Mouse (Mus musculus) layer of hippocampus, adult 9-11 months (tissue): ENCODE measurements around the gene Zfp426.

Experiments used
- DNase-seq: peaks from one replicate; pipeline ENCODE4 v3.0.0; 2022

Zfp426 gene

DNA sequence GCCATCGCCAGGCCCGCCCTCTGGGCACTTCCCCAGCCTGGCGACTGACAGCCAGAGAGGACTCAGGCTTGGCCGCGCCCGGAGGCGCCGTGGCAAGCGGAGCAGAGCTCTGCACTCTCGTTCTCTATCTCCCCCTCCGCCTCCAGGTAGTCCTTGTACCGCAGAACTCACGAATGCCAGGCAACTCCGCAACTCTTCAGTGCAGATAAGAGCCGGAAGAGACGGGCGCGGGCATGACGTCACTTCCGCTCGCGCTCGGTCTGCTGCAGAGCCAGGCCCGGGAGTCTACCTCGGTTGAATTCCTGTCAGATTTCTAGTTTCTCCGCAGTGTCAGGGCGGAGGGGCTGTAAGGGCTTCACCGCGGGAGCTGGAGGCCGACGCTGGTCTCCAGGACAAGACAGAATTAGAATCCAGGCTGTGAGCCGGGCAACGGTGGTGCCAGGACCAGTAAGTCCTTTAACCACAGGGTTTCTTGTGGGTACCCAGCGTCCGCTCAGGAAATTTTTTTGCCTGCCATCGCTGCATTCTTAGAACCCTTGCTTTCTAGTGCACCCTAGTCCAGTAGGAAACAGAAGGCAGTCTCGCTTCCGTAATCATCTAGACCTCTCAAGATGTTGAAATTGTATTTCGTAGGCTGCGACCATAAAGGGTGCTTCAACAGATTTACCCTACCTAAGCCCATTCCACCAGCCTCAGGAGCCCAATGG lies at the start of gene Zfp426:
Gene Zfp426, minus strand, starts transcription at position 220 of the 707 bp plus-strand sequence.
- peak; percentile 88 for DNase-seq

DNA sequence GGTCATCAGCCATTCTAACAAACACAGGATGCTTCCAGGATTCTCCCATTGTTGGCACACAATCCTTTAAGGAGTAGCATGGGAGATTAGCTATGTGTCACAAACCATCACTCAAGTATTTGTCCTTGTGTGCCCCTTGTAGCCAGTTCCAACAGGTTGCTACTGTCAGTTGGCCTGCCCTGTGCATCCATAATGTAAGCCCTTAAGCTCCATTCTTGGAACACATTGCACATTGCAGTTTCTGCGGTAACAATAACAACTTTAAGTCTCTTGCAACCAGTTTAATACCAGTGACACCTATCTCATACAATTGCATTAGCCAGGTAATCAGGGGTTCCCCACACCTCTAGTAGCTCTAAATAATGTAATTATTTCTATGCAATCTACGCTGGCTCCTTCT lies 44.1 kb upstream of the Zfp426 start:
- DNase-seq: no peak

DNA sequence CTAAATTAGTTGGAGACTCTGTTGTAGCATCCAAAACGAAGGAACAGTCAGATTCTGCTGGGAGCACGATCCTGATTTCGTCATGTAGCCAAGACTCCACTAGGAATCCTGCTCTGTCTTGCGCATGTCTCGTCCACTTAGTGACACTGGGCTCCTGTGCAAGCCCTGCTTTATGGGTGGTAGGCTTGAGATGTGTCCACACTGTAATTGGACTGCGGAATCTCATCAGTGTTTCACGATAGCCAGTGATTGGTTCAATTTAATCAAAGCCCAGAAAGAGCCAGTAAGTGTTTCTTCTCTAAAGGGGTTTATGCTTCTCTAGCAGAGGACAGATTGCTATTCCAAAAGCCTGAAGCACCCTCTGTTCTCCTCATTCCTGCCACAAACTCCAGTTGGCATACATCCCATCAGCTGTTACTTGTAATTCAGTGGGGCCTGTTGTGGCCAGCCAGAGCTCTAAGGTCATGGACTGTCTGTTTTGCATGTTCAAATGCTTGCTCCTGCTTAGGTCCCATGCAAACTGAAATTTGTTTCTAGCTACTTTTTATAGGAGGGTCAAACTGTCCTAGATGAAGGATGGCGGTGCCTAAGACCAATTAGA lies 41.9 kb upstream of the Zfp426 start:
- peak; percentile 40 for DNase-seq

DNA sequence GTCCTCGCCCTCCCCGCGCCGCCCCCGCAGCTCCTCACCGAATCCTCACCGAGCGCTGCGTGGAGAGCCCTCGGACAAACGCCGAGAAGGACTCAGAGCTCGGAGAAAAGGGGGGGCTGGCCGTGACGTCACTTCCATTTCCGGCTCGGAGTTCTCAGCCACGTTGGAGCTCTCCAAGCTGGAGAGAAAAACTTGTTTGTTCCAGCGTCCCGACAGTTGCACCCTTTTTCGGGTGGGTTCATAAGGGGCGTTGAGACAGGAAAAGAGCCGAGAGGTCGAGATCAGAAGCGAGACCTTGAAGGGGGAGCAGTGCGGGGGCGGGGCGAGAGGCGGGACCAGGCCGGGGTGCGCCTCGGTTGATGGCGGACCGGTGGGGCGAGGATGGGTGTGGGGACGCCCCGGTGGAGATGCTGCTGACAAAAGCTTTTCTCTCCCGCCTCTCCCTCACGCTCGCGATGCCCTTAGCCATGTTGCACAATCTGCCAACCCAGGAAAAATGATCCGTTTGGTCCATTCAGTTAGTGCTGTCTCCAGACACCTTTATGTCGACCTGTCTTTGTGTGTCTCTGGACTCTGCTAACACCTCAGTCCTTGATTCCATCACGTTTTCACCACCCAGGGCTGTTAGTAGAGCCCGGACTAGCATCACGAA lies 28.9 kb upstream of the Zfp426 start, which contains the start of gene Zfp266:
Gene Zfp266, minus strand, starts transcription at position 112 of the 652 bp plus-strand sequence.
- peak; percentile 91 for DNase-seq

DNA sequence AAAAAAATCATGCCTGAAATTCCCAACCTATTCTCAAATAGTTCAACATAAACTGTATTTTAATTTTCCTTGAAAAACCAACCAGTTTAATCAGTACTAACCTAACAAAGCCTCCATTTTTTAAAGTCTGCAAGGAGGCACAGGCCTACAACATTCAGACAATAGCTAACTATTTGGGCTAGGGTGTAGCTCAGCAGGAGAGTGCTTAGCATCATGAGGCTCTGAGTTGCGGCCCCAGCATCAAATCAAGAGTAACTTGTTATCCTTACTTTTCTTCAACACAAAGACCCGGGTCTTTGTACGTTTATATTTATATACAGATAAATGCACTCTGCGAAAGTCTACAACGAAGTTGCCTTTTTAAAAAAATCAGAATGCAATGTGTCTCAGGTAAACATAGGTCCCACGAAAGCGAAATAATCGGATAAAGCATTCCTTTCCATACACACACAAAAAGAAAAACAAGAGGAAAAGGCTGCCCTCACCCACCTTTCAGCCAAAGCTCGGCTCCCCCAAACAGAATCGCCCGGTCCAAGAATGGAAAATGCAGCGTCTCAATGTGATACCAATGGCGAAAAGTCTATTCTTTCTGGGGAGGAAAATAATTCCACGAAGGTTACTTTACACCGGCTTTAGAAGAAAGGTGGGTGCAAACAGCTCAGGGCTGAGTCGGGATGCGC lies 28.1 kb upstream of the Zfp426 start:
- no peak for DNase-seq

DNA sequence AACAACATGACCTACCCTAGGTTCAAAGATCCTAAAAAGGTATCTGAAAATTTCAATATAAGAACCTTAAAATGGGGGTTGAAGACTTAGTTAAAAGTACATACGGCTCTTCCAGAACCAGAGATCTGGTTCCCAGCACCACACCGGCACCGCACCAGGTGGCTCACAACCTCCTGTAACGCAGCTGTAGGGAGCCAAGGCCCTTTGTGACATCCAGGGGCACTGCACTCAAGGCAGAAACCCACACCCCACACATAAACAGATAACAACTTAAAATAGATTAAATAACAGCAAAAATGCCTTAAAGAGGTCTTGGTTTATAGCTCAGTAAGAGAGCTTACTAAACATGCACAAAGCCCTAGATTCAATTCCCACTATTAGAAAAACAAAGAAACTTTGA lies 27.4 kb upstream of the Zfp426 start:
- DNase-seq: no peak

DNA sequence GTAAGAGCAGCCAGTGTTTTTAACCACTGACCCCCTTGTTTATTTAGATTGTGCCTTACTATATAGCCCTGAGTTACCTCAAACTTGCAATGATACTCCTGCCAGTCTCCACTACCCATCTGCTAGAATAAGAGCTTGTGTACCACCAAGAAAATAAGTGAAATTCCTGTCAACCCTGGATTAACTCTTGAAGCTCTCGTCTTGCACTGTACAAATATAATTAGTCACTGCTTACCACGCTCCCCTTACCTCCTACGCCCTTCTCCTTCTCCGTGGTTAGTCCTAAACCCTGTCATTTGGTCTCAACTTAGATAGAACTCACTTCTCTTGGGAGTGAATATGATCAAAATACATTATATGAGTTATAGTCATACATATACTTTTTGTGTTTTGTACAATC lies 26.2 kb upstream of the Zfp426 start:
- no peak for DNase-seq

DNA sequence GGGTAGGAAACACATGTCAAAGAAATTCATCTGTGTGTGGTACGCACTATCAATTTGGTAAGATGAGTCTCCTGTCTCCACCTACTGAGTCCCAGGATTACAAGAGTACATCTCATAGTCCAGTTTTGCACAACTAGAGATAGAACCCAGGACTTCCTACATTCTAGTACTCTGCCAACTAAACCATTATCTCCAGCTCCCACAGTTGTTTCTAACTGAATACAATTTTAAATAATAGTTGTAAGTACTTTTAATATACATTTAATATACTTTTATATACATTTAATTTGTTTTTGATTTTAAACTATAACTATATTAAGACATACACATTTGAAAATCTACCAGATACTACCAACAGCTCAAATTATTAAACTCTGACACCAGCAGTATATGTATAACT lies 25.2 kb upstream of the Zfp426 start:
- no peak for DNase-seq

DNA sequence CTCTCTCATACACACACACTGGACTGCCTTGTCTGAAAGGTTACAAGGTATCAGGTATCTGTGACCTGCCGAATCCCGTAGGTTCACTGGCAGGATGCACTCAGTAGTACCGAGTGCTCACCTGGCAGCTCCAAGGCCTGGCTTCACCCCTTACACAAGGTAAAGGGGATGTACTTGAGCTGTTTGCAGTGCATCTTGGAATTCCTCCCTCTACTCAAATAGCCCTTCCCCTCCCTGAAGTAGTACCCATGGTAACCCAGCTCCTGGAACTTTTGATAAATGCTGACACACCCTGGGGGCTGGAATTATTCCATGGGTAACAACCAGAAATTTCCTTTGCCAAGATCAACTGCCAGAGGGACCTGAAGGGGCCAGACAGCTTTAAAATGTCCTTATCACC lies 21.5 kb upstream of the Zfp426 start:
- no peak for DNase-seq

DNA sequence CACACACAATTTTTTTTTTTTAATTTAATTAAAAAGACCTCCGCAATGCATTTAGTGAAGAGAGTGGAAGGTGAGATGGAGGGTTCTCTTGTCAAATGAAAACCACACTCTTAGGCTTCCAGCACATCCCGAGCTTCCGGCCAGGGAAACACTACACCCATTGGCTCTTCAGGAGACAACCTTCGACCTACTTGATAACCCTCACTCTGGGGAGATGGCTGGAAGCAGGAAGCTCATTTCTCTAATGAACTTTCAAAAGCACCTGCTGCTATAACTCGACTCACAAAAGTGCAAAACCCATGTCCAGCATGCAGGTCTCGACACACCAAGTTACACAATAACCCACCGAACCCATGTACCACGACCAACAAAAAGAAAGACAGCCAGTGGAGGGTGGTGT lies 20.2 kb upstream of the Zfp426 start:
- no peak for DNase-seq

DNA sequence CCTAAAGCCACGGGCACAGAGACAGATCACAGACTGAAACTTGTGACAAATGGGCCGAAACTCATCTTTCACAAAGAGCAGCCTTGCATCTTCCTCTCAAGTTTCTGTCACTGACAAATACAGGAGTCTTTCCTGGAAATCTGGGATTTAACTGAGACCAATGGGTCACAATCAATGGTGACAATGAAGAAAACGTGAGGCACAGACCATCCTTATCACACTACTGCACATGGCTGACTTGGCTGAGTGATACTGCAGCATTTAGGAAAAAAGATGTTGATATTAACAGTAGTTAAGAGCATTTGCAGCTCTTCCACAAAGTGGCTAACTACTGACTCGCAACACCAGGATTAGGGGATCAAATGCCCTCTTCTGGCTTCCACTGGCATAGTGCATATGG lies 19.1 kb upstream of the Zfp426 start:
- DNase-seq: no peak

DNA sequence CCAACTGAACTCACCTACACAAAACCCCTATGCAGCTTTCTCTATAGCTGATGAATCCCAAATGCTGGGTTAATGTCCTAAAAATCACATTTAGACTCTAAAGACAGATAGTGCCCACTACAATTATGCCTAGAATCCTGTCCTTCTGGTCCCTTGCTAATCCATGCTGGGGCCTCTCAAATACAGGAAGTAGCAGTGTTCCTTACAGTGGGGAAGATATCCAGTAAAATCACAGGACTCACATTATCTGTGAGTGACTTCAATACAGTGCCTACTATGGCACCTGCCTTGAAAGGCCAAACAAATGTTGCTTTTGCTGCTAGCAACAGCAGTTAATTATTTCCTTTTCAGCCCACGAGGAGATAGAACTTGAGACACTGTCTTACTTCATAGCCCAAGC lies 17.8 kb upstream of the Zfp426 start:
- DNase-seq: no peak

DNA sequence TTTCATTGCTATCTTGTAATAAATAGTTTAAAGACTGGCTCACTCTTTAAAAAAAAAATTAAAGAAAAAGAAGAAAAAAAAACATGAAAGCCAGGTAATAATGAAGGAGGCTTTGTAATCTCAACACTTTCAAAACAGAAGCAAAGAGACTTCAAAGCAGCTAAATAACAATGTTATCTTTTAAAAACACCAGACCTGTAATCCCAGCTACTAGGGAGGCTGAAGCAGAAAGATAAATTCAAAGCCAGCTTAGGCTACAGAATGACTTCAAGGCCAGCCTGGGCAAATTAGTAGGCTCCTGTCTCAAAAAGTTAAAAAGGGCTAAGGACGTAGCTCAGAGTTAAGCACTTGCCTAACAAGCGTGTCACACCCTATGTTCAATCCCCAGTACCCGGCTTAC lies 17.1 kb upstream of the Zfp426 start:
- DNase-seq: no peak

DNA sequence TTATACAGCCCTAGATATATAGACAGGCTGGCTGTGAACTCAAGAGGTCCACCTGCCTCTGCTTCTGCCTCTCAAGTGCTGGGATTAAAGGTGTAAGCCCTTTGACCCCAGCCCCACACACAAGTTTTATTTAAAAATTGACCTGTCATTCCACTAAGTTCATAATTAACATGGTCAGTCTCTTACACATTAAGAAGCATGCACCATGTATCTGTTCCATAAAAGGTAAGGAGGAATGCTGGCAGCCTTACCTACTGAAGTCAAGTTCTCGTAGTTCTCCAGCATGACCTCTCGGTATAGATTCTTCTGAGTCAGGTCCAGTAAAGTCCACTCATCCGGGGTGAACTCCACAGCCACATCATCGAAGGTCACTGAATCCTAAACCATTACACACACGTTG lies 12.3 kb upstream of the Zfp426 start:
- no peak for DNase-seq

DNA sequence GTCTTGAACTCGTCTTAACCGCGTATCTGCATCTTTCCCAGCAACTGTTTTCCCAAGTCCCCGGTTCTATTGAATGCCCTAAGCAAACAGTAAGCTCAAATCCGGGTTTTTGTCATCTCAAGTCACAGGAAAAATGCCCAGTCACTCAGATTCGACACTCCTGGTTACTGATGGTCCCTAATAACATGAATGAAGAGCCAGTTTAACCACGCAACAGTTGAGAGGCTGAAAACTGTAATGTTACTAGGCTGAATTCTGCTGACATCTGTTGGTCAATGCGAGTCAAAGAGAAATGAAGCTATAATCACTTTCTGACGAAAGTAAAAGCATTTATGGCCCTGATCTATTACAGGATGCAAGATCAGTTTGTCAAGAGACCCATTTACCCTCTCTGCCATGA lies 735 bp upstream of the Zfp426 start:
- no peak for DNase-seq

DNA sequence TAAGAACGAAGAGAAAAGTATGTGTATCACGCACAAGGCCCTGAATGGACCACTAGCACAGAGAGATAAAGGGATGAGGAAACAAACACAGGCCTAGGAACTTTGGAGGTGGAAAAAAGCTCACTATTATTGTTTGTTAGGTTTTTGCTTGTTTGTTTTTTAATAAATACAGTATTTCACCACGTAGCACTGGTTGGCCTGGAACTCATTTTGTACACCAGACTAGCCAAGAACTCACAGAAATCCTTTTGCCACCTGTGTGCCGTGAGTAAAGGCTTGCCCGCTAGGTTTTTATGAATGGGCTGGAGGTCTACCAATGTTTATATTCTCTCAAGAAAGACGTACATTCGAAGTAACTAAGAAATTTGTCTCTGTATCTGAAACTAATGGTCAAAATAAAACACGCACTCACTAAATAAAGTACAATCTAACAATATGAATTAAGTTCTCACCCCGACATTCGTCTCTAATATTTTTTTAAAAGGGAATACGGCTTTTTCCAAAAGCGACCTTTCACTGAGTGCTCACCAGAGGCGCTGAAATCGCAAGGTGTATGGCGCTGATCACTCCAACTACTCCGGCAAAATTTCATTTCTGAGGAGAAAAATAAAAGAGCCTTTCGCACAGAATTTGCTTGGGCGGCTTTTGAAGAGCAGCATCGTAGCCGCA lies 554 bp downstream of the Zfp426 start:
- DNase-seq: no peak

DNA sequence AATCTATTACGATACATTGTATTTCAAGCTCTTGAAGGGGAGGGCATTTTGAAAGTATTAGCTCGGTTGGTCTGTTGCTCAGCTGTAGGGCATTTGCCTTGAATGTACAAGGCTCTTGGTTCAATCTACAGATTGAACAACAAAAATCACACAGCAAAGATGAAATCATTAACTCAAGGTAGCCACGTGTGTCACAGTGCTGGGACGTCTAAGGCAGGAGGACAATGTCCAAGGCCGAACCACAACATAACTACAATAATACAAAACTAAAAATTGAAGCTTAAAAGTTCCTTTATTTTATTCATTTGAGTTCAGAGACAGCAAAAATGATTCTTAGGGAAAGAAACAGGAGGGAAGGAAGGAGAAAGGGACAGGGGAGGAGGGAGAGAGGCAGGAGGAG lies 3.0 kb downstream of the Zfp426 start:
- DNase-seq: no peak

DNA sequence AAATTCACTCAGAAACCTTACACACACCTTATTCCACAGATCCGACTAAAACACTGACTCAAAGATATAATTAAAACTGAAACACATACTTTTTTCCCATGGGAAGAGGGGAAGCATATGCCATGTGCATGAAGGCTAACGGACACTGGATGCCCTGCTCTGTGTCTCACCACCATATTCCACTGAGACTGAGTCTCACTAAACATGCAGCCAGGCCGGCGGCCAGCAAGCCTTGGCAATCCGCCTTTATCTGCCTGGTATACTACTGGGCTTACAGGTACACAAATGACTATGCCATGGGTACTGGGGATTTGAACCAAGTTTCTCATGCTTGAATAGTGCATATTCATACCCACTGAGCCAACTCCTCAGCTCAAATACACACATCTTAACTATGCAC lies 13.2 kb downstream of the Zfp426 start:
- DNase-seq: no peak

DNA sequence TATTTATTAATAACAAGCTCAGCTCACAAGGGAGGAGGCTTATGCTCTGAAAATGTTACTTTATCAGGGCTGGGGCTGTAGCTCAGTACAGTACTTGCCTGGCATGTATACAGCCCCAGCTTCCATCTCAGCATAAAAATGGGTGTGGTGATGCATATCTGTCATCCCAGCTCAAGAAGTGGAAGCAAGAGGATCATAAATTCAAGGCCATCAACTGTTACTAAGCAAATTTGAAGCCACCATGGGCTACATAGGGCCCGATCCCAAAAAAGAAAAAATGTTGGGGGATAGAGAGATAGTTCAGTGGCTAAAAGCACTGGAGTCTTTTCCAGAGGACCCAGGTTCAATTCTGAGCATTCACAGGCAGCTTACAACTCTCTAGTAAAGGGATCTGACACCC lies 15.9 kb downstream of the Zfp426 start:
- no peak for DNase-seq

DNA sequence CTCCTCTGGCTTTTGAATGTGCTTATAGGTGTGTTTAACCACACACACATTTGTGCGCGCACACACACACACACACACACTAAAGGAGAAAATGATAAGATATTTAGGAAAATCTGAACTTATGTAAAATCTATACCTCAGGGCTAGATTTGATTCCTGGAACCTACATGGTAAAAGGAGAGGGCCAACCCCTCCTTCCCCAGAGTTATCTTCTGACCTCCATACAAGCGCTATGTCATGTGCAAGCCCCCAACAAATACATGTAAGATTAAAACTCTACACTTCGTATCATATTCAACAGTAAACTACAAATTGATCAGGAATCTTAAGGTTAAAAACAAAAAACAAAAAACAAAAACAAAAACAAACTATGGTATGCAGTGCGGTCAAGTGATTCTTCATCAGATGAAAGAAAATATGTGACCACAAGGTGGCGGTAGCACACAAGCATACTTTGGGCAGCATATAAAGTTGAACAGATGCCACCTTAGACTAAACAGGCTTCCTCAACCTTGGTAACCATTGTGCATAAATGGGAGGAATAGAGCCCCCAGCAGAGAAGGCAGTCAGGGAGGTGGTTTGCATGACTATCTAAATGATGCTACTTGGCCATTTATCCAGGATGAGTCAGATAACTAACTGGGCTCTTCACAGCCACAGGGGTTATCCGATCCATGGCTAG lies 25.6 kb downstream of the Zfp426 start:
- DNase-seq: peak; percentile 34

DNA sequence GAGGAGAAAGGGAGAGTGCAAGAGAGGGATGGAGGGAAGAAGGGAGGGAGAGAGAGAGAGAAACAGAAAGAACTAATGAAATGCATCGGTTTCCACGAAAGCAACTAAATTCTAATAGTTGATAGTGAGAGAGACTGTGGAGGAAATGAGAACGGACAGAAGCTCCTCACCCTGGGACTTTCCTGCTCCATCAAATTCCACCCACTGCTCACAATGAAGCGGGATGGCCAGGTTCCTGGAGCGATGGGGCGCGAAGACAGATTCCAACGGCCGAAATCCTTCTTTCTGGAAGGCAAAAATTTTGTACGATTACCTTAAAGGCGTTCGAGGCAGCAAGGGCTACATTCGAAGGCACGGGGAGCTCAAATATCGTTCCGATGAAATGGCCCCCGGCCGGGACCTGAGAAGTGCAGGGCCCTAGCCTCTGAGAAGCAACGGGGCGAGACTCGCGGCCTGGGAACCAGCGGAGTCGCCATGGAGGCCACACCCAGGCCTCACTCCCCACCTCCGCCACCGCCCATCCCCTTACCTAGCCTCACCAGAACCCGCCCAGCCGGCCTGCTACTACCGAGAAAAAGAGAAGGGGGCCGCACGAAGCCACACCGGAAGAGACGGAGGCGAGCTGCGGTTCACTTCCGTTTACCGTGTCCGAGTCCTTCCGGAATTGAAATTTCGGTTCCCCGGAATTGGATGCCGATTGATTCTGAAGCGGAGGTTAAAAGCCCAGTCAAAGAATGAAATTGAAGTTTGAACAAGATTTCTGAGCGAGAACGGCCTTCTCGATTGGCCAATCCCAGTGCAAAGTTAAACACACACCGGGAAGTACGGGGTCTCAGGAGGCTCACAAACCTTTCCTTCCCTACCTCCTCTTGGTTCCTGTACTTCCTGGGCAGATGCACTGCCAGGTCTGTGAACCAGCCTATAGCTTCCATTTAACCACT lies 32.9 kb downstream of the Zfp426 start, which contains the start of gene Zfp26:
Gene Zfp26, minus strand, starts transcription at position 786 of the 941 bp plus-strand sequence.
- DNase-seq: peak; percentile 74
